11 mouse cellular contexts compared by ENCODE assay signal in genomic region chr1:151684978-151685377, GRCm38 (mm10).
DNase-seq lines count a peak whose midpoint lies in the region; ATAC-seq and TF ChIP-seq lines count a peak whose summit lies in the region.
"Had no signal": no experiment of that assay in that cellular context is flagged by ENCODE, and none has a peak within 500 bp of the region (broad histone marks: within the 10 kb centered on the region; RNA-seq: fewer than 3 reads in every experiment).

No protein-coding gene starts in this region.

- H3K9me3 ChIP-seq in forebrain, embryonic 10.5 days, result no peaks in the 10 kb centered on the region
- no peaks in the 10 kb centered on the region for H3K9me3 ChIP-seq in forebrain, postnatal 0 days (ENCODE audit: low read length)
- H3K9me3 ChIP-seq in neural tube, embryonic 13.5 days, result no peaks in the 10 kb centered on the region
- no peaks in the 10 kb centered on the region for H3K9me3 ChIP-seq in neural tube, embryonic 15.5 days (replicated peaks)
- H3K9me3 ChIP-seq: heart, embryonic 12.5 days had no signal

- no peak overlapping the region for H3K9ac ChIP-seq in forebrain, postnatal 0 days
- H3K9ac ChIP-seq in neural tube, embryonic 13.5 days, result no peak overlapping the region
- no peak overlapping the region for H3K9ac ChIP-seq in neural tube, embryonic 15.5 days (replicated peaks)
- H3K9ac ChIP-seq: heart, embryonic 12.5 days had no signal

- no peak for TF ChIP-seq CTCF in forebrain, postnatal 0 days (IDR thresholded peaks at IDR 0.05; ENCODE audit: low read depth)
- no peak for TF ChIP-seq CTCF in embryonic fibroblast, embryonic 13.5 days (IDR thresholded peaks at IDR 0.05; ENCODE audit: borderline replicate concordance, insufficient read depth, low read length)

- H3K27me3 ChIP-seq in forebrain, embryonic 10.5 days (ENCODE audit: poor library complexity, severe bottlenecking), result no peaks in the 10 kb centered on the region; the same call in 1 of the 2 replicates
- no peaks in the 10 kb centered on the region for H3K27me3 ChIP-seq in forebrain, postnatal 0 days (ENCODE audit: insufficient read depth, low read length)
- H3K27me3 ChIP-seq in neural tube, embryonic 13.5 days, result no peaks in the 10 kb centered on the region
- H3K27me3 ChIP-seq in neural tube, embryonic 15.5 days (replicated peaks), result no peaks in the 10 kb centered on the region
- H3K27me3 ChIP-seq: heart, embryonic 12.5 days had no signal

- DNase-seq in forebrain, embryonic 10.5 days (ENCODE audit: extremely low spot score, low spot score), result no peak
- no peak for DNase-seq in forebrain, postnatal 0 days
- DNase-seq in neural tube, embryonic 10.5 days (ENCODE audit: extremely low spot score, low spot score), result no peak
- DNase-seq in spleen, postnatal 14 days (ENCODE audit: low spot score in 2 of 2), result no peak
- DNase-seq in urinary bladder, adult 18-20 months (ENCODE audit: low spot score in 2 of 2), result no peak
- DNase-seq: lung, adult 18-20 months; thymus, postnatal 14 days had no signal

- WGBS in forebrain, embryonic 10.5 days, result 81% methylated on average over 5 of the region's 5 CpGs
- WGBS in forebrain, postnatal 0 days, result 60% methylated on average over 5 of the region's 5 CpGs
- 82% methylated on average over 5 of the region's 5 CpGs for WGBS in neural tube, embryonic 13.5 days
- WGBS in neural tube, embryonic 15.5 days, result 76% methylated on average over 5 of the region's 5 CpGs

- no peak for ATAC-seq in forebrain, postnatal 0 days
- ATAC-seq in neural tube, embryonic 13.5 days (ENCODE audit: low read depth), result no peak
- no peak for ATAC-seq in neural tube, embryonic 15.5 days (ENCODE audit: low FRiP score)

- H3K27ac ChIP-seq in forebrain, embryonic 10.5 days, result 0 out of 2 replicates have a peak overlapping the region, but pooled peaks have one; percentile 20
- H3K27ac ChIP-seq in forebrain, postnatal 0 days (ENCODE audit: low read depth, low read length), result no peak overlapping the region
- H3K27ac ChIP-seq in neural tube, embryonic 13.5 days (replicated peaks), result peak overlapping the region; percentile 3; the same call in 1 of the 2 replicates
- H3K27ac ChIP-seq in embryonic fibroblast, embryonic 13.5 days (ENCODE audit: insufficient read depth, low read length), result peak overlapping the region; percentile 97
- peak overlapping the region; percentile 37; the same call in 1 of the 2 replicates for H3K27ac ChIP-seq in neural tube, embryonic 15.5 days (replicated peaks)

- H3K36me3 ChIP-seq in forebrain, embryonic 10.5 days (replicated peaks), result no peaks in the 10 kb centered on the region
- no peaks in the 10 kb centered on the region for H3K36me3 ChIP-seq in forebrain, postnatal 0 days (ENCODE audit: insufficient read depth)
- H3K36me3 ChIP-seq in neural tube, embryonic 13.5 days, result no peaks in the 10 kb centered on the region
- no peaks in the 10 kb centered on the region for H3K36me3 ChIP-seq in neural tube, embryonic 15.5 days
- H3K36me3 ChIP-seq: heart, embryonic 12.5 days had no signal

- no peak overlapping the region for H3K4me3 ChIP-seq in forebrain, embryonic 10.5 days
- no peak overlapping the region for H3K4me3 ChIP-seq in forebrain, postnatal 0 days (ENCODE audit: low read depth, low read length)
- no peak overlapping the region for H3K4me3 ChIP-seq in neural tube, embryonic 13.5 days
- no peak overlapping the region for H3K4me3 ChIP-seq in embryonic fibroblast, embryonic 13.5 days (ENCODE audit: insufficient read depth, low read length)
- H3K4me3 ChIP-seq in neural tube, embryonic 15.5 days (replicated peaks), result no peak overlapping the region
- H3K4me3 ChIP-seq: heart, embryonic 12.5 days had no signal

- peaks cover 31% of the 10 kb centered on the region for H3K4me1 ChIP-seq in forebrain, embryonic 10.5 days
- no peaks in the 10 kb centered on the region for H3K4me1 ChIP-seq in forebrain, postnatal 0 days (ENCODE audit: insufficient read depth)
- H3K4me1 ChIP-seq in neural tube, embryonic 13.5 days (replicated peaks), result peaks cover 32% of the 10 kb centered on the region
- H3K4me1 ChIP-seq in embryonic fibroblast, embryonic 13.5 days (ENCODE audit: control insufficient read depth, insufficient read depth, low read length), result peaks cover 41% of the 10 kb centered on the region
- peaks cover 20% of the 10 kb centered on the region for H3K4me1 ChIP-seq in neural tube, embryonic 15.5 days

- TF ChIP-seq POLR2A in embryonic fibroblast, embryonic 13.5 days (IDR thresholded peaks at IDR 0.05; ENCODE audit: low read depth, low read length), result no peak

- no peak overlapping the region for H3K4me2 ChIP-seq in forebrain, postnatal 0 days (ENCODE audit: low read depth)
- no peak overlapping the region for H3K4me2 ChIP-seq in neural tube, embryonic 13.5 days
- H3K4me2 ChIP-seq in neural tube, embryonic 15.5 days, result no peak overlapping the region
- H3K4me2 ChIP-seq: heart, embryonic 12.5 days had no signal
